Comparison of ENCODE assay signal across 8 mouse cellular contexts in the genomic region with DNA sequence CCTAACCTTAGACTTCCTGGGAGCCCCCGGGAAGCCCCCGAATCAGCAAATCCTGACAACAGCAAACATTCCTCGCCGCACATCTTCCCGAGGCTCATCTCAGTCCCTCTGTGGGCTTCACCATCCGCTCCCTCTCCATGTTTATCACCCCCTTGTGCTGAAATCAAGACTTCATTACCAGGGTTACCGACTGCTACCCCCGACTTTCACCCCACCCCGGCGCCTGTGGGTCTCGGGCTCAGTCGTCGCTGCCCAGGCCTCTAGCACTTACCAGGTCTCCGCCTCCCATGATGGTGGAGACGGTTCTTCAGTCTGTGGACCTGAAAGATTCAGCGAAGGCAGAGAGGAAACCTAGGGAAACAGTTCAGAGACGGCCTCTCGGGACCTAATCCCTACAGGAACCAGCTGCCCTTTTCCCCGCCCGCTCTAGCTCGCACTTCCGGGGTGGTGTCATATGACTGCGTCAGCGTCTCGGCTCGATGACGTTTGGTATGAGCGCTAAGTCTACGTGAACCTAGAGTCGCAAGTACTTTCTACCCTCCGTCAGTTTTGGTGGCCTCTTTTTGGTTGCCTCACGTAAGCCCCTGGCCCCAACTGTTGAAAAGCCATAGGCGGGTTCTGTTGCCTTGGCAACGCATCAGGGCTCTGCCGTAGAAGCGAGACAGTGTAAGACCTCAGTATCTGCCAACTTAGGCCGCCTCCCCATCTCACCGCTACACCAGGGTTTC. TPM values are rescaled to one million over a fixed set of nuclear protein-coding genes. Genes with fewer than 3 reads are reported as not detected.
DNase-seq lines count a peak whose midpoint lies in the region; ATAC-seq and TF ChIP-seq lines count a peak whose summit lies in the region.

TSS of gene Cwc25 (minus strand) at position 403 of the 728 bp plus-strand sequence.

- WGBS in heart, embryonic 12.5 days, result under 1% methylated on average over 38 of the region's 38 CpGs
- WGBS in kidney, postnatal 0 days, result 1% methylated on average over 38 of the region's 38 CpGs
- WGBS in liver, embryonic 11.5 days, result under 1% methylated on average over 38 of the region's 38 CpGs
- WGBS in stomach, embryonic 14.5 days, result under 1% methylated on average over 38 of the region's 38 CpGs

- peak within 1 kb of the TSS; percentile 85 for H3K4me2 ChIP-seq in heart, embryonic 12.5 days
- H3K4me2 ChIP-seq in kidney, postnatal 0 days (ENCODE audit: low read length), result peak within 1 kb of the TSS; percentile 76
- peak within 1 kb of the TSS; percentile 67 for H3K4me2 ChIP-seq in liver, embryonic 11.5 days
- peak within 1 kb of the TSS; percentile 61 for H3K4me2 ChIP-seq in stomach, embryonic 14.5 days (replicated peaks; ENCODE audit: low read depth, low read length)

- peak within 1 kb of the TSS; percentile 88 for H3K9ac ChIP-seq in heart, embryonic 12.5 days
- H3K9ac ChIP-seq in kidney, postnatal 0 days (ENCODE audit: low read depth, low read length), result peak within 1 kb of the TSS; percentile 77
- H3K9ac ChIP-seq in liver, embryonic 11.5 days (ENCODE audit: low read depth, low read length), result peak within 1 kb of the TSS; percentile 82
- peak within 1 kb of the TSS; percentile 70 for H3K9ac ChIP-seq in stomach, embryonic 14.5 days (replicated peaks; ENCODE audit: low read depth, low read length)

- ATAC-seq in erythroid progenitor cell, adult 5-6 weeks (replicated peaks; ENCODE audit: low FRiP score, poor library complexity, severe bottlenecking), result peak; percentile 99
- ATAC-seq in heart, embryonic 12.5 days (ENCODE audit: insufficient number of reproducible peaks, low FRiP score), result peak; percentile 93
- ATAC-seq in kidney, postnatal 0 days (replicated peaks; ENCODE audit: low FRiP score, low read depth), result peak; percentile 92
- peak; percentile 93 for ATAC-seq in liver, embryonic 11.5 days (replicated peaks; ENCODE audit: low FRiP score)
- peak; percentile 93 for ATAC-seq in stomach, embryonic 14.5 days (ENCODE audit: insufficient number of reproducible peaks, insufficient read depth, low FRiP score, low read depth)

- peaks cover 17% of the 10 kb centered on the region for H3K4me1 ChIP-seq in heart, embryonic 12.5 days (replicated peaks)
- peaks cover 7% of the 10 kb centered on the region; the same call in 1 of the 2 replicates for H3K4me1 ChIP-seq in kidney, postnatal 0 days (replicated peaks; ENCODE audit: insufficient read depth, low read length)
- peaks cover 11% of the 10 kb centered on the region for H3K4me1 ChIP-seq in liver, embryonic 11.5 days (replicated peaks; ENCODE audit: control insufficient read depth, insufficient read depth, low read length)
- H3K4me1 ChIP-seq in stomach, embryonic 14.5 days (ENCODE audit: control insufficient read depth, insufficient read depth, low read length), result peaks cover 9% of the 10 kb centered on the region; the same call in 1 of the 2 replicates

- peaks cover 31% of the 10 kb centered on the region for H3K36me3 ChIP-seq in heart, embryonic 12.5 days
- peaks cover 16% of the 10 kb centered on the region for H3K36me3 ChIP-seq in kidney, postnatal 0 days (ENCODE audit: insufficient read depth, low read length)
- H3K36me3 ChIP-seq in liver, embryonic 11.5 days (ENCODE audit: control insufficient read depth, insufficient read depth, low read length), result peaks cover 8% of the 10 kb centered on the region; the same call in 1 of the 2 replicates
- H3K36me3 ChIP-seq in stomach, embryonic 14.5 days (ENCODE audit: control insufficient read depth, insufficient read depth, low read length), result peaks cover 4% of the 10 kb centered on the region; the same call in 1 of the 2 replicates

- peak; percentile 96 for DNase-seq in CD4-positive helper T cell, adult 2 months (ENCODE audit: low read depth, low spot score)
- DNase-seq in brain, embryonic 18.5 days (ENCODE audit: low read depth, low spot score), result peak; percentile 91
- peak; percentile 98 for DNase-seq in kidney, postnatal 0 days (ENCODE audit: low spot score)
- DNase-seq in liver, embryonic 11.5 days (ENCODE audit: low spot score), result peak; percentile 96
- peak; percentile 96 for DNase-seq in naive thymus-derived CD4-positive, alpha-beta T cell, adult 2 months (ENCODE audit: low read depth)

- H3K4me3 ChIP-seq in heart, embryonic 12.5 days, result peak within 1 kb of the TSS; percentile 85
- H3K4me3 ChIP-seq in kidney, postnatal 0 days (replicated peaks; ENCODE audit: low read depth, low read length), result peak within 1 kb of the TSS; percentile 61
- H3K4me3 ChIP-seq in liver, embryonic 11.5 days (ENCODE audit: low read depth, low read length), result peak within 1 kb of the TSS; percentile 81
- H3K4me3 ChIP-seq in stomach, embryonic 14.5 days (ENCODE audit: low read depth, low read length), result peak within 1 kb of the TSS; percentile 83

- H3K27ac ChIP-seq in heart, embryonic 12.5 days (ENCODE audit: poor library complexity, severe bottlenecking), result peak within 1 kb of the TSS; percentile 82
- peak within 1 kb of the TSS; percentile 87 for H3K27ac ChIP-seq in kidney, postnatal 0 days
- H3K27ac ChIP-seq in liver, embryonic 11.5 days (ENCODE audit: low read depth, low read length), result peak within 1 kb of the TSS; percentile 88
- peak within 1 kb of the TSS; percentile 89 for H3K27ac ChIP-seq in stomach, embryonic 14.5 days (ENCODE audit: low read length)

- H3K27me3 ChIP-seq in heart, embryonic 12.5 days (replicated peaks), result no peaks in the 10 kb centered on the region
- H3K27me3 ChIP-seq in kidney, postnatal 0 days (ENCODE audit: insufficient read depth, low read length), result no peaks in the 10 kb centered on the region
- no peaks in the 10 kb centered on the region for H3K27me3 ChIP-seq in liver, embryonic 11.5 days (replicated peaks; ENCODE audit: control insufficient read depth, insufficient read depth, low read length)
- H3K27me3 ChIP-seq in stomach, embryonic 14.5 days (ENCODE audit: control insufficient read depth, insufficient read depth, low read length), result no peaks in the 10 kb centered on the region

- H3K9me3 ChIP-seq in heart, embryonic 12.5 days (replicated peaks), result no peaks in the 10 kb centered on the region
- H3K9me3 ChIP-seq in kidney, postnatal 0 days (replicated peaks; ENCODE audit: low read length), result no peaks in the 10 kb centered on the region
- H3K9me3 ChIP-seq in liver, embryonic 11.5 days (ENCODE audit: control insufficient read depth, low read length), result no peaks in the 10 kb centered on the region
- H3K9me3 ChIP-seq in stomach, embryonic 14.5 days (ENCODE audit: control insufficient read depth, low read depth, low read length), result no peaks in the 10 kb centered on the region

- no peak for TF ChIP-seq CTCF in kidney, postnatal 0 days (IDR thresholded peaks at IDR 0.05; ENCODE audit: low read depth)

RNA-seq across cellular contexts. Expression of gene Cwc25, which starts in this region (rescaled TPM):
- 8.3 and 13.8 TPM in 2 replicates for total RNA-seq in erythroid progenitor cell, adult 5-6 weeks (2015; ENCODE audit: low replicate concordance)
- 8.8 and 19.1 TPM in 2 replicates for total RNA-seq in erythroid progenitor cell, adult 5-6 weeks (2017; ENCODE audit: low replicate concordance)
- 10.9 and 11.4 TPM in 2 replicates for polyA plus RNA-seq in heart, embryonic 12.5 days (2016; fragmentation: Nextera tagmentation; extraction: Ambion mirVana)
- 13.9 and 14.8 TPM in 2 replicates for polyA plus RNA-seq in kidney, postnatal 0 days (2015; fragmentation: Nextera tagmentation; extraction: Ambion mirVana)
- polyA plus RNA-seq in liver, embryonic 11.5 days (2014; fragmentation: Nextera tagmentation; extraction: Ambion mirVana), result 12.9 and 13.1 TPM in 2 replicates
- 14.2 and 16.8 TPM in 2 replicates for polyA plus RNA-seq in stomach, embryonic 14.5 days (2014; fragmentation: Nextera tagmentation; extraction: Ambion mirVana)

Comparison
In these comparisons a context has a peak if more than half of its experiments do, and no peak if none do; other contexts are left out.
1. Peak in every context shown above with its lines: DNase-seq, ATAC-seq, H3K4me3 ChIP-seq and H3K27ac ChIP-seq.